Mouse (Mus musculus) C2C12 (cell line): ENCODE data around the gene Pln.

Source experiments
- CEBPB ChIP-seq: IDR thresholded peaks from one replicate; pipeline ENCODE4 v1.6.1; 2011; ENCODE audit warnings: low read depth, mild to moderate bottlenecking, control low read depth, moderate library complexity
- CTCF ChIP-seq: IDR thresholded peaks from one replicate; pipeline ENCODE4 v1.5.1; 2011; ENCODE audit not compliant: control insufficient read depth, insufficient read depth, insufficient read length
- FOSL1 ChIP-seq: IDR thresholded peaks from one replicate; pipeline ENCODE4 v1.8.0; 2011; ENCODE audit warnings: mild to moderate bottlenecking, low read length; ENCODE audit not compliant: poor library complexity, insufficient read depth, severe bottlenecking
- MAX ChIP-seq: IDR thresholded peaks from one replicate; pipeline ENCODE4 v1.6.1; 2011; ENCODE audit warnings: mild to moderate bottlenecking, control low read depth
- MYOG ChIP-seq: IDR thresholded peaks from one replicate; pipeline ENCODE4 v1.6.1; 2011; ENCODE audit not compliant: control insufficient read depth, insufficient read length; ENCODE audit errors: extremely low read depth
- USF1 ChIP-seq: IDR thresholded peaks from one replicate; pipeline ENCODE4 v1.6.1; 2011; ENCODE audit warnings: low read depth, mild to moderate bottlenecking, control low read depth, moderate library complexity

DNA sequence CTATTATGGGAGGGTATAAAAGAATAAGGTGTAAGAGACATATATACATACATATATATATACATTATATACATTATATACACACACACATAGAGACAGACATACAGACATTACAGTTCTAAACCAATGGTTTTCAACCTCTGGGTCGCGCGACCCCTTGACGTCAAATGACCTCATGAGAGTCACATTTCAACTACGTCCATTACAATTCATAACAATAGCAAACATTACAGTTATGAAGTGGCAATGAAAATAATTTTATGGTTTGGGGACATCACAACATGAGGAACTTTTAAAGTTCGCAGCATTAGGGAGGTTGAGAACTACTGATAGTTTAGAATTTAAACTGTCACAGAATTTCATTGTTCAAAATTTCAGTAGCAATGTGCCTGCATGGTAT lies 40.8 kb downstream of the Pln start:
- TF ChIP-seq CTCF (no peak), FOSL1 (no peak), MAX (no peak), CEBPB (no peak), MYOG (no peak), USF1 (no peak)
